Mouse (Mus musculus): ENCODE measurements at regions not wholly inside any gene's neighbourhood (a gene's known extent, or its start where the extent isn't known, plus 50 kb on each side); places are given as distances from the start of the nearest gene placed in this dataset.

- WGBS: 88% methylated on average over 4 of the region's 4 CpGs
- no peaks in the 10 kb centered on the region for H3K27me3 ChIP-seq (replicated peaks; ENCODE audit: low read depth, poor library complexity, severe bottlenecking)
- no peak overlapping the region for H3K4me3 ChIP-seq
- no peaks in the 10 kb centered on the region for H3K9me3 ChIP-seq
- H3K4me1 ChIP-seq: no peaks in the 10 kb centered on the region
- H3K36me3 ChIP-seq (replicated peaks): no peaks in the 10 kb centered on the region
- no peak overlapping the region for H3K27ac ChIP-seq (replicated peaks)
- DNase-seq (ENCODE audit: low spot score): no peak
Measured at GRCm38 (mm10) chr16:71004211-71004610, 690.5 kb downstream of the Gbe1 start.

GRCm38 (mm10) chr16:71043381-71043780 is 729.6 kb downstream of the Gbe1 start:
- Histone ChIP-seq H3K27ac (replicated peaks) (no peak overlapping the region), H3K9me3 (no peaks in the 10 kb centered on the region), H3K27me3 (replicated peaks; ENCODE audit: low read depth, poor library complexity, severe bottlenecking) (no peaks in the 10 kb centered on the region), H3K36me3 (replicated peaks) (no peaks in the 10 kb centered on the region), H3K4me1 (no peaks in the 10 kb centered on the region), H3K4me3 (no peak overlapping the region)
- 82% methylated on average over 2 of the region's 2 CpGs for WGBS
- no peak for DNase-seq (ENCODE audit: low spot score)

- H3K27me3 ChIP-seq (replicated peaks; ENCODE audit: low read depth, poor library complexity, severe bottlenecking): no peaks in the 10 kb centered on the region
- 66% methylated on average over 2 of the region's 2 CpGs for WGBS
- H3K27ac ChIP-seq (replicated peaks): no peak overlapping the region
- H3K9me3 ChIP-seq: no peaks in the 10 kb centered on the region
- no peak overlapping the region for H3K4me3 ChIP-seq
- H3K36me3 ChIP-seq (replicated peaks): no peaks in the 10 kb centered on the region
- DNase-seq (ENCODE audit: low spot score): no peak
- H3K4me1 ChIP-seq: no peaks in the 10 kb centered on the region
Measured at GRCm38 (mm10) chr16:71054258-71054657, 740.5 kb downstream of the Gbe1 start.

GRCm38 (mm10) chr16:71062754-71063153 is 749.0 kb downstream of the Gbe1 start:
- H3K27me3 ChIP-seq (replicated peaks; ENCODE audit: low read depth, poor library complexity, severe bottlenecking): no peaks in the 10 kb centered on the region
- 51% methylated on average over 3 of the region's 3 CpGs for WGBS

GRCm38 (mm10) chr16:71063361-71063932 is 749.7 kb downstream of the Gbe1 start:
- Histone ChIP-seq H3K27ac (replicated peaks) (no peak overlapping the region), H3K4me1 (peaks cover 7% of the 10 kb centered on the region; the same call in 1 of the 2 replicates), H3K9me3 (no peaks in the 10 kb centered on the region), H3K4me3 (no peak overlapping the region), H3K27me3 (replicated peaks; ENCODE audit: low read depth, poor library complexity, severe bottlenecking) (no peaks in the 10 kb centered on the region), H3K36me3 (replicated peaks) (no peaks in the 10 kb centered on the region)
- DNase-seq (ENCODE audit: low spot score): no peak
- 77% methylated on average over 3 of the region's 3 CpGs for WGBS

More at GRCm38 (mm10) chr16:71062754-71063153, 749.0 kb downstream of the Gbe1 start:
- Histone ChIP-seq H3K4me3 (no peak overlapping the region), H3K36me3 (replicated peaks) (no peaks in the 10 kb centered on the region), H3K9me3 (no peaks in the 10 kb centered on the region), H3K27ac (replicated peaks) (no peak overlapping the region), H3K4me1 (peaks cover 7% of the 10 kb centered on the region; the same call in 1 of the 2 replicates)
- DNase-seq (ENCODE audit: low spot score): peak; percentile 32

- H3K36me3 ChIP-seq (replicated peaks): no peaks in the 10 kb centered on the region
- H3K27me3 ChIP-seq (replicated peaks; ENCODE audit: low read depth, poor library complexity, severe bottlenecking): no peaks in the 10 kb centered on the region
- H3K4me3 ChIP-seq: no peak overlapping the region
- no peaks in the 10 kb centered on the region for H3K9me3 ChIP-seq
- no peak overlapping the region for H3K27ac ChIP-seq (replicated peaks)
- 0 out of 2 replicates have a peak, but pooled peaks cover 3% of the 10 kb centered on the region for H3K4me1 ChIP-seq
- no peak for DNase-seq (ENCODE audit: low spot score)
Measured at GRCm38 (mm10) chr16:71070186-71070585, 756.4 kb downstream of the Gbe1 start.

- WGBS: 84% methylated on average over 3 of the region's 3 CpGs
- Histone ChIP-seq H3K36me3 (replicated peaks) (no peaks in the 10 kb centered on the region), H3K4me3 (no peak overlapping the region), H3K4me1 (no peaks in the 10 kb centered on the region), H3K27me3 (replicated peaks; ENCODE audit: low read depth, poor library complexity, severe bottlenecking) (no peaks in the 10 kb centered on the region), H3K27ac (replicated peaks) (no peak overlapping the region), H3K9me3 (no peaks in the 10 kb centered on the region)
- DNase-seq (ENCODE audit: low spot score): no peak
Measured at GRCm38 (mm10) chr16:71102829-71103228, 789.1 kb downstream of the Gbe1 start.

- no peak overlapping the region for H3K4me3 ChIP-seq
- H3K4me1 ChIP-seq: no peaks in the 10 kb centered on the region
- whole genome bisulfite sequencing: 86% methylated on average over 1 of the region's 1 CpGs
- no peaks in the 10 kb centered on the region for H3K36me3 ChIP-seq (replicated peaks)
- no peak overlapping the region for H3K27ac ChIP-seq (replicated peaks)
- H3K9me3 ChIP-seq: no peaks in the 10 kb centered on the region
- no peaks in the 10 kb centered on the region for H3K27me3 ChIP-seq (replicated peaks; ENCODE audit: low read depth, poor library complexity, severe bottlenecking)
- no peak for DNase-seq (ENCODE audit: low spot score)
Measured at GRCm38 (mm10) chr16:71108979-71109378, 795.2 kb downstream of the Gbe1 start.

- no peaks in the 10 kb centered on the region for H3K27me3 ChIP-seq (replicated peaks; ENCODE audit: low read depth, poor library complexity, severe bottlenecking)
- H3K4me3 ChIP-seq: no peak overlapping the region
- H3K27ac ChIP-seq (replicated peaks): no peak overlapping the region
- no peak for DNase-seq (ENCODE audit: low spot score)
- WGBS: 84% methylated on average over 3 of the region's 3 CpGs
- no peaks in the 10 kb centered on the region for H3K9me3 ChIP-seq
- no peaks in the 10 kb centered on the region for H3K4me1 ChIP-seq
- no peaks in the 10 kb centered on the region for H3K36me3 ChIP-seq (replicated peaks)
Measured at GRCm38 (mm10) chr16:71114301-71114700, 800.6 kb downstream of the Gbe1 start.

GRCm38 (mm10) chr16:71120706-71121105 is 807.0 kb downstream of the Gbe1 start:
- WGBS: 93% methylated on average over 5 of the region's 5 CpGs
- DNase-seq (ENCODE audit: low spot score): no peak
- H3K4me1 ChIP-seq: no peaks in the 10 kb centered on the region
- no peaks in the 10 kb centered on the region for H3K27me3 ChIP-seq (replicated peaks; ENCODE audit: low read depth, poor library complexity, severe bottlenecking)
- H3K27ac ChIP-seq (replicated peaks): no peak overlapping the region
- H3K36me3 ChIP-seq (replicated peaks): no peaks in the 10 kb centered on the region
- H3K4me3 ChIP-seq: no peak overlapping the region
- no peaks in the 10 kb centered on the region for H3K9me3 ChIP-seq

- Histone ChIP-seq H3K9me3 (no peaks in the 10 kb centered on the region), H3K27me3 (replicated peaks; ENCODE audit: low read depth, poor library complexity, severe bottlenecking) (no peaks in the 10 kb centered on the region), H3K27ac (replicated peaks) (no peak overlapping the region), H3K4me3 (no peak overlapping the region), H3K4me1 (no peaks in the 10 kb centered on the region), H3K36me3 (replicated peaks) (no peaks in the 10 kb centered on the region)
- no peak for DNase-seq (ENCODE audit: low spot score)
- 91% methylated on average over 4 of the region's 4 CpGs for WGBS
Measured at GRCm38 (mm10) chr16:71123616-71124015, 809.9 kb downstream of the Gbe1 start.

GRCm38 (mm10) chr16:71132826-71133225 is 819.1 kb downstream of the Gbe1 start:
- H3K27me3 ChIP-seq (replicated peaks; ENCODE audit: low read depth, poor library complexity, severe bottlenecking): no peaks in the 10 kb centered on the region
- no peaks in the 10 kb centered on the region for H3K36me3 ChIP-seq (replicated peaks)
- no peaks in the 10 kb centered on the region for H3K9me3 ChIP-seq
- no peaks in the 10 kb centered on the region for H3K4me1 ChIP-seq
- H3K27ac ChIP-seq (replicated peaks): no peak overlapping the region
- no peak overlapping the region for H3K4me3 ChIP-seq
- no peak for DNase-seq (ENCODE audit: low spot score)

GRCm38 (mm10) chr16:71138668-71139067 is 824.9 kb downstream of the Gbe1 start:
- DNase-seq (ENCODE audit: low spot score): no peak
- H3K36me3 ChIP-seq (replicated peaks): no peaks in the 10 kb centered on the region
- no peak overlapping the region for H3K4me3 ChIP-seq
- no peak overlapping the region for H3K27ac ChIP-seq (replicated peaks)
- no peaks in the 10 kb centered on the region for H3K4me1 ChIP-seq
- WGBS: 80% methylated on average over 3 of the region's 3 CpGs
- no peaks in the 10 kb centered on the region for H3K27me3 ChIP-seq (replicated peaks; ENCODE audit: low read depth, poor library complexity, severe bottlenecking)
- no peaks in the 10 kb centered on the region for H3K9me3 ChIP-seq

All from embryonic facial prominence, embryonic 10.5 days (tissue).